Mouse (Mus musculus): ENCODE results near the gene Rsph6a.

GRCm38 (mm10) chr7:19050172-19050571, 4.3 kb upstream of the Rsph6a start:
- TF ChIP-seq CTCF (IDR thresholded peaks at IDR 0.05; ENCODE audit: extremely low read depth, insufficient read depth, insufficient read length, insufficient replicate concordance), result no peak
- no peak for TF ChIP-seq POLR2A (IDR thresholded peaks at IDR 0.05; ENCODE audit: low read depth, low read length)

All from spleen, adult 2 months (tissue).